Mouse (Mus musculus): ENCODE data around the gene Uts2r. TPM values are rescaled to one million over a fixed set of nuclear protein-coding genes. Genes with fewer than 3 reads are reported as not detected.

Uts2r gene
- total and polyA plus RNA-seq, 3 experiments: not detected

GRCm38 (mm10) chr11:121118106-121118505, 42.0 kb upstream of the Uts2r start (continued):
- TF ChIP-seq TCF12 (IDR thresholded peaks at IDR 0.05; ENCODE audit: low read depth, low read length): no peak
- no peak for TF ChIP-seq CHD1 (IDR thresholded peaks at IDR 0.05; ENCODE audit: low read depth, low read length)
- TF ChIP-seq CHD2 (IDR thresholded peaks at IDR 0.05; ENCODE audit: low read length): no peak
- peak in 1 of 2 experiments; percentile 58; a peak in 1 of 4 replicates for TF ChIP-seq EP300 (IDR thresholded peaks at IDR 0.05; ENCODE audit: low read depth in 1 of 2, low read length in 2 of 2)
- TF ChIP-seq GABPA (IDR thresholded peaks at IDR 0.05; ENCODE audit: low read depth, low read length): peak; percentile 88
- peak; percentile 82; the same call in 1 of the 2 replicates for TF ChIP-seq MAFK (IDR thresholded peaks at IDR 0.05; ENCODE audit: borderline replicate concordance, low read depth, low read length)

GRCm38 (mm10) chr11:121118577-121118976, 41.5 kb upstream of the Uts2r start, which contains the start of gene Tex19.2:
TSS of gene Tex19.2 (minus strand) at chr11:121118677.
- Histone ChIP-seq H3K79me2 (ENCODE audit: control insufficient read depth, insufficient read depth, low read length, poor library complexity) (peaks cover 18% of the 10 kb centered on the region), H3K27me3 (ENCODE audit: control insufficient read depth in 1 of 2, insufficient read depth in 2 of 2, low read length in 2 of 2) (no peaks in the 10 kb centered on the region), H3K27ac (ENCODE audit: control insufficient read depth, low read depth, low read length) (peak within 1 kb of the TSS; percentile 79), H3K4me3 (ENCODE audit: control insufficient read depth in 1 of 2, insufficient read depth in 1 of 2, low read depth in 2 of 2, low read length in 2 of 2) (peak within 1 kb of the TSS; percentile 39 to 82), H3K9ac (ENCODE audit: control insufficient read depth, low read depth, low read length, poor library complexity, severe bottlenecking) (peak within 1 kb of the TSS; percentile 89), H3K9me3 (replicated peaks; ENCODE audit: insufficient read depth, low read length) (no peaks in the 10 kb centered on the region), H3K36me3 (ENCODE audit: control insufficient read depth in 1 of 2, insufficient read depth in 2 of 2, low read length in 2 of 2) (peaks cover 0 to 27% of the 10 kb centered on the region in 2 experiments; a peak in 2 of 4 replicates), H3K4me1 (ENCODE audit: control insufficient read depth in 1 of 2, insufficient read depth in 2 of 2, low read length in 2 of 2) (peaks cover 13 to 27% of the 10 kb centered on the region in 2 experiments)
- DNase-seq (ENCODE audit: low read depth, low spot score): no peak
- no peak for TF ChIP-seq E2F4 (IDR thresholded peaks at IDR 0.05; ENCODE audit: borderline replicate concordance, low read depth, low read length)
- no peak for TF ChIP-seq MXI1 (IDR thresholded peaks at IDR 0.05; ENCODE audit: low read depth, low read length)
- no peak for TF ChIP-seq SMC3 (IDR thresholded peaks at IDR 0.05; ENCODE audit: low read depth, low read length)
- no peak for TF ChIP-seq POLR2A (IDR thresholded peaks at IDR 0.05; ENCODE audit: control insufficient read depth in 1 of 2, insufficient read depth in 1 of 2, low read depth in 1 of 2, low read length in 2 of 2, poor library complexity in 1 of 2)

- H3K4me1 ChIP-seq (ENCODE audit: control insufficient read depth in 1 of 2, insufficient read depth in 2 of 2, low read length in 2 of 2): peaks cover 17 to 39% of the 10 kb centered on the region in 2 experiments
Measured at GRCm38 (mm10) chr11:121121151-121121550, 38.9 kb upstream of the Uts2r start.

More at GRCm38 (mm10) chr11:121121151-121121550, 38.9 kb upstream of the Uts2r start:
- DNase-seq (ENCODE audit: low read depth, low spot score): no peak
- no peak for TF ChIP-seq ZKSCAN1 (IDR thresholded peaks at IDR 0.05; ENCODE audit: low read depth, low read length)
- TF ChIP-seq EP300 (IDR thresholded peaks at IDR 0.05; ENCODE audit: low read depth in 1 of 2, low read length in 2 of 2): no peak
- no peak for TF ChIP-seq TBP (IDR thresholded peaks at IDR 0.05; ENCODE audit: low read depth, low read length)
- no peak for TF ChIP-seq MAZ (IDR thresholded peaks at IDR 0.05; ENCODE audit: low read depth, low read length)
- no peak for TF ChIP-seq MEF2A (IDR thresholded peaks at IDR 0.05; ENCODE audit: extremely low read depth, insufficient replicate concordance, low read depth, low read length, poor library complexity, severe bottlenecking)
- Histone ChIP-seq H3K9me3 (replicated peaks; ENCODE audit: insufficient read depth, low read length) (no peaks in the 10 kb centered on the region), H3K27me3 (ENCODE audit: control insufficient read depth in 1 of 2, insufficient read depth in 2 of 2, low read length in 2 of 2) (no peaks in the 10 kb centered on the region), H3K36me3 (ENCODE audit: control insufficient read depth in 1 of 2, insufficient read depth in 2 of 2, low read length in 2 of 2) (peaks cover 0 to 31% of the 10 kb centered on the region in 2 experiments; a peak in 2 of 4 replicates), H3K27ac (ENCODE audit: control insufficient read depth, low read depth, low read length) (no peak overlapping the region), H3K9ac (ENCODE audit: control insufficient read depth, low read depth, low read length, poor library complexity, severe bottlenecking) (peak overlapping the region; percentile 16; the same call in 1 of the 2 replicates), H3K4me3 (ENCODE audit: control insufficient read depth in 1 of 2, insufficient read depth in 1 of 2, low read depth in 2 of 2, low read length in 2 of 2) (peak overlapping the region in 1 of 2 experiments; percentile 1; a peak in 1 of 4 replicates), H3K79me2 (ENCODE audit: control insufficient read depth, insufficient read depth, low read length, poor library complexity) (peaks cover 18% of the 10 kb centered on the region)
